35 mouse cellular contexts compared by ENCODE assay signal in genomic region chr4:35123087-35123486, GRCm38 (mm10). TPM values are rescaled to one million over a fixed set of nuclear protein-coding genes. Genes with fewer than 3 reads are reported as not detected.
DNase-seq lines count a peak whose midpoint lies in the region; ATAC-seq lines count a peak whose summit lies in the region.
"Had no signal": no experiment of that assay in that cellular context is flagged by ENCODE, and none has a peak within 500 bp of the region (broad histone marks: within the 10 kb centered on the region; RNA-seq: fewer than 3 reads in every experiment).

No protein-coding gene starts in this region.

- no peak for ATAC-seq in forebrain, embryonic 12.5 days (ENCODE audit: low FRiP score)
- ATAC-seq in forebrain, embryonic 15.5 days (replicated peaks): no peak
- ATAC-seq in kidney, embryonic 14.5 days (ENCODE audit: low FRiP score, low TSS enrichment): peak; percentile 84
- ATAC-seq in midbrain, embryonic 11.5 days (ENCODE audit: low FRiP score): no peak
- ATAC-seq in midbrain, embryonic 15.5 days (replicated peaks): no peak
- ATAC-seq in midbrain, embryonic 14.5 days (ENCODE audit: low FRiP score, low TSS enrichment): no peak
- ATAC-seq: forebrain, postnatal 0 days; lung, postnatal 0 days had no signal

- no peak overlapping the region for H3K9ac ChIP-seq in forebrain, embryonic 12.5 days
- H3K9ac ChIP-seq in forebrain, embryonic 15.5 days (replicated peaks): no peak overlapping the region
- H3K9ac ChIP-seq in kidney, embryonic 14.5 days (ENCODE audit: low read depth, low read length): no peak overlapping the region
- H3K9ac ChIP-seq in midbrain, embryonic 11.5 days (ENCODE audit: low read length): no peak overlapping the region
- no peak overlapping the region for H3K9ac ChIP-seq in midbrain, embryonic 15.5 days
- no peak overlapping the region for H3K9ac ChIP-seq in midbrain, embryonic 14.5 days (replicated peaks; ENCODE audit: low read length)
- H3K9ac ChIP-seq: forebrain, postnatal 0 days; heart, embryonic 15.5 days; hindbrain, embryonic 12.5 days; limb, embryonic 15.5 days; liver, embryonic 13.5 days; neural tube, embryonic 15.5 days had no signal

- H3K4me1 ChIP-seq in forebrain, embryonic 12.5 days: peaks cover 73% of the 10 kb centered on the region
- H3K4me1 ChIP-seq in forebrain, embryonic 15.5 days: peaks cover 44% of the 10 kb centered on the region
- peaks cover 35% of the 10 kb centered on the region for H3K4me1 ChIP-seq in kidney, embryonic 14.5 days (ENCODE audit: control insufficient read depth, insufficient read depth, low read length)
- peaks cover 41% of the 10 kb centered on the region for H3K4me1 ChIP-seq in midbrain, embryonic 11.5 days (ENCODE audit: control insufficient read depth, insufficient read depth, low read length)
- H3K4me1 ChIP-seq in midbrain, embryonic 15.5 days: peaks cover 22% of the 10 kb centered on the region
- H3K4me1 ChIP-seq in midbrain, embryonic 14.5 days (ENCODE audit: control insufficient read depth, insufficient read depth, low read length): peaks cover 40% of the 10 kb centered on the region
- H3K4me1 ChIP-seq: megakaryocyte, embryonic 14.5 days had no signal

- H3K27ac ChIP-seq in forebrain, embryonic 12.5 days: no peak overlapping the region
- no peak overlapping the region for H3K27ac ChIP-seq in forebrain, embryonic 15.5 days (replicated peaks)
- H3K27ac ChIP-seq in kidney, embryonic 14.5 days (ENCODE audit: low read depth, low read length): no peak overlapping the region
- H3K27ac ChIP-seq in midbrain, embryonic 11.5 days (ENCODE audit: low read depth, low read length): no peak overlapping the region
- no peak overlapping the region for H3K27ac ChIP-seq in midbrain, embryonic 15.5 days
- no peak overlapping the region for H3K27ac ChIP-seq in midbrain, embryonic 14.5 days (replicated peaks; ENCODE audit: low read depth, low read length)
- H3K27ac ChIP-seq: heart, embryonic 10.5 days; heart, embryonic 15.5 days; hindbrain, embryonic 12.5 days; limb, embryonic 10.5 days; limb, embryonic 15.5 days; liver, embryonic 13.5 days; neural tube, embryonic 15.5 days had no signal

- peak overlapping the region; percentile 8; the same call in 1 of the 2 replicates for H3K4me2 ChIP-seq in forebrain, embryonic 12.5 days
- H3K4me2 ChIP-seq in forebrain, embryonic 15.5 days (replicated peaks): no peak overlapping the region
- H3K4me2 ChIP-seq in kidney, embryonic 14.5 days (replicated peaks; ENCODE audit: low read depth, low read length): no peak overlapping the region; the same call in 1 of the 2 replicates
- H3K4me2 ChIP-seq in midbrain, embryonic 11.5 days: peak overlapping the region; percentile 22; the same call in 1 of the 2 replicates
- H3K4me2 ChIP-seq in midbrain, embryonic 15.5 days: no peak overlapping the region
- H3K4me2 ChIP-seq in midbrain, embryonic 14.5 days (ENCODE audit: low read length): peak overlapping the region; percentile 33; the same call in 1 of the 2 replicates
- H3K4me2 ChIP-seq: heart, embryonic 15.5 days; hindbrain, embryonic 12.5 days; limb, embryonic 15.5 days; liver, embryonic 13.5 days; neural tube, embryonic 15.5 days had no signal

- no peak overlapping the region for H3K4me3 ChIP-seq in forebrain, embryonic 12.5 days (replicated peaks)
- no peak overlapping the region for H3K4me3 ChIP-seq in forebrain, embryonic 15.5 days
- H3K4me3 ChIP-seq in kidney, embryonic 14.5 days (ENCODE audit: low read length): no peak overlapping the region
- no peak overlapping the region for H3K4me3 ChIP-seq in midbrain, embryonic 11.5 days (ENCODE audit: low read depth, low read length)
- H3K4me3 ChIP-seq in midbrain, embryonic 15.5 days: no peak overlapping the region
- no peak overlapping the region for H3K4me3 ChIP-seq in midbrain, embryonic 14.5 days (replicated peaks; ENCODE audit: low read depth, low read length)
- H3K4me3 ChIP-seq: erythroblast, embryonic 14.5 days; heart, embryonic 10.5 days; heart, embryonic 15.5 days; hindbrain, embryonic 12.5 days; limb, embryonic 10.5 days; limb, embryonic 15.5 days; liver, embryonic 13.5 days; megakaryocyte, embryonic 14.5 days; neural tube, embryonic 15.5 days had no signal

- no peak for DNase-seq in kidney, adult 8-10 months
- DNase-seq in midbrain, embryonic 11.5 days (ENCODE audit: low spot score, missing footprints): peak; percentile 82
- no peak for DNase-seq in midbrain, embryonic 14.5 days
- DNase-seq in thymus, postnatal 10 days (ENCODE audit: low spot score in 2 of 2): no peak
- DNase-seq: adrenal gland, adult 8-10 months; cerebellum, adult 2 months; cerebellum, postnatal 14 days; forebrain, postnatal 0 days; gastrocnemius, postnatal 10 days; kidney, adult 9 months; layer of hippocampus, adult 9-11 months; liver, embryonic 13.5 days; lung, adult 18-20 months; lung, postnatal 4 days; right cerebral cortex, postnatal 25 days; thymus, adult 18-20 months; thymus, postnatal 36 days had no signal

- no peaks in the 10 kb centered on the region for H3K9me3 ChIP-seq in forebrain, embryonic 12.5 days
- H3K9me3 ChIP-seq in forebrain, embryonic 15.5 days: no peaks in the 10 kb centered on the region
- no peaks in the 10 kb centered on the region for H3K9me3 ChIP-seq in kidney, embryonic 14.5 days (ENCODE audit: control insufficient read depth, low read length)
- no peaks in the 10 kb centered on the region for H3K9me3 ChIP-seq in midbrain, embryonic 11.5 days (ENCODE audit: control insufficient read depth, low read length)
- no peaks in the 10 kb centered on the region for H3K9me3 ChIP-seq in midbrain, embryonic 15.5 days
- H3K9me3 ChIP-seq in midbrain, embryonic 14.5 days (ENCODE audit: control insufficient read depth, low read length): no peaks in the 10 kb centered on the region
- H3K9me3 ChIP-seq: G1E; heart, embryonic 10.5 days; heart, embryonic 15.5 days; hindbrain, embryonic 12.5 days; limb, embryonic 10.5 days; limb, embryonic 15.5 days; liver, embryonic 13.5 days; megakaryocyte, embryonic 14.5 days; neural tube, embryonic 15.5 days had no signal

- no peaks in the 10 kb centered on the region for H3K27me3 ChIP-seq in forebrain, embryonic 12.5 days
- H3K27me3 ChIP-seq in forebrain, embryonic 15.5 days: no peaks in the 10 kb centered on the region
- no peaks in the 10 kb centered on the region for H3K27me3 ChIP-seq in kidney, embryonic 14.5 days (ENCODE audit: control insufficient read depth, insufficient read depth, low read length)
- H3K27me3 ChIP-seq in midbrain, embryonic 11.5 days (ENCODE audit: control insufficient read depth, insufficient read depth, low read length): no peaks in the 10 kb centered on the region
- H3K27me3 ChIP-seq in midbrain, embryonic 15.5 days (replicated peaks): no peaks in the 10 kb centered on the region
- no peaks in the 10 kb centered on the region for H3K27me3 ChIP-seq in midbrain, embryonic 14.5 days (ENCODE audit: control insufficient read depth, insufficient read depth, low read length)
- H3K27me3 ChIP-seq: heart, embryonic 15.5 days; hindbrain, embryonic 12.5 days; limb, embryonic 15.5 days; liver, embryonic 13.5 days; megakaryocyte, embryonic 14.5 days; neural tube, embryonic 15.5 days had no signal

- WGBS in forebrain, embryonic 12.5 days: 64% methylated on average over 5 of the region's 5 CpGs
- 69% methylated on average over 5 of the region's 5 CpGs for WGBS in forebrain, embryonic 15.5 days
- WGBS in kidney, embryonic 14.5 days: 15% methylated on average over 5 of the region's 5 CpGs
- WGBS in midbrain, embryonic 11.5 days: 67% methylated on average over 5 of the region's 5 CpGs
- WGBS in midbrain, embryonic 15.5 days: 74% methylated on average over 5 of the region's 5 CpGs
- 67% methylated on average over 5 of the region's 5 CpGs for WGBS in midbrain, embryonic 14.5 days

- H3K36me3 ChIP-seq in forebrain, embryonic 12.5 days (replicated peaks): no peaks in the 10 kb centered on the region
- no peaks in the 10 kb centered on the region for H3K36me3 ChIP-seq in forebrain, embryonic 15.5 days
- no peaks in the 10 kb centered on the region for H3K36me3 ChIP-seq in kidney, embryonic 14.5 days (ENCODE audit: control insufficient read depth, insufficient read depth, low read length)
- H3K36me3 ChIP-seq in midbrain, embryonic 11.5 days (ENCODE audit: control insufficient read depth, insufficient read depth, low read length): no peaks in the 10 kb centered on the region
- H3K36me3 ChIP-seq in midbrain, embryonic 15.5 days (replicated peaks): no peaks in the 10 kb centered on the region
- no peaks in the 10 kb centered on the region for H3K36me3 ChIP-seq in midbrain, embryonic 14.5 days (ENCODE audit: control insufficient read depth, insufficient read depth, low read length)
- H3K36me3 ChIP-seq: G1E; heart, embryonic 10.5 days; heart, embryonic 15.5 days; hindbrain, embryonic 12.5 days; limb, embryonic 10.5 days; limb, embryonic 15.5 days; liver, embryonic 13.5 days; neural tube, embryonic 15.5 days had no signal

RNA-seq across cellular contexts. Expression of gene Ifnk, which starts 28.8 kb away (rescaled TPM):
- polyA plus RNA-seq in forebrain, embryonic 12.5 days (2016; fragmentation: Nextera tagmentation; extraction: Ambion mirVana): 0.35 and 0.41 TPM in 2 replicates
- 0.22 TPM in 1 of 2 replicates, not detected in the other for polyA plus RNA-seq in forebrain, embryonic 15.5 days (2015; fragmentation: Nextera tagmentation; extraction: Ambion mirVana)
- 0.55 TPM in 1 of 2 replicates, not detected in the other for polyA plus RNA-seq in kidney, embryonic 14.5 days (2014; fragmentation: Nextera tagmentation; extraction: Ambion mirVana)
- 0.46 TPM in 1 of 2 replicates, not detected in the other for polyA plus RNA-seq in midbrain, embryonic 11.5 days (2014; fragmentation: Nextera tagmentation; extraction: Ambion mirVana)
- polyA plus RNA-seq in midbrain, embryonic 15.5 days (2015; fragmentation: Nextera tagmentation; extraction: Ambion mirVana): not detected in 2 replicates
- polyA plus RNA-seq in midbrain, embryonic 14.5 days (2014; fragmentation: Nextera tagmentation; extraction: Ambion mirVana): not detected in 2 replicates
- polyA plus RNA-seq: cerebellum, adult 2 months; cortical plate, adult 2 months; embryonic facial prominence, embryonic 14.5 days; erythroblast, embryonic 14.5 days; forebrain, postnatal 0 days; G1E; gonadal fat pad, adult 2 months; heart, embryonic 15.5 days; hindbrain, embryonic 12.5 days; neural tube, embryonic 15.5 days; spleen, adult 2 months had no signal

RNA-seq across cellular contexts. Expression of gene Mob3b, which starts 34.2 kb away (rescaled TPM):
- 18.2 and 20.7 TPM in 2 replicates for polyA plus RNA-seq in forebrain, embryonic 12.5 days (2016; fragmentation: Nextera tagmentation; extraction: Ambion mirVana)
- polyA plus RNA-seq in forebrain, embryonic 15.5 days (2015; fragmentation: Nextera tagmentation; extraction: Ambion mirVana): 5.6 and 7.2 TPM in 2 replicates
- 11.3 and 13.3 TPM in 2 replicates for polyA plus RNA-seq in kidney, embryonic 14.5 days (2014; fragmentation: Nextera tagmentation; extraction: Ambion mirVana)
- polyA plus RNA-seq in midbrain, embryonic 11.5 days (2014; fragmentation: Nextera tagmentation; extraction: Ambion mirVana): 16.5 and 18.3 TPM in 2 replicates
- 5.6 and 5.8 TPM in 2 replicates for polyA plus RNA-seq in midbrain, embryonic 15.5 days (2015; fragmentation: Nextera tagmentation; extraction: Ambion mirVana)
- polyA plus RNA-seq in midbrain, embryonic 14.5 days (2014; fragmentation: Nextera tagmentation; extraction: Ambion mirVana): 3.2 and 5.5 TPM in 2 replicates
- polyA plus RNA-seq: erythroblast, embryonic 14.5 days; G1E had no signal

Comparison
In these comparisons a context has a peak if more than half of its experiments do, and no peak if none do; other contexts are left out.
1. H3K4me2 ChIP-seq: peak in forebrain, embryonic 12.5 days (single experiment), midbrain, embryonic 11.5 days (single experiment) and midbrain, embryonic 14.5 days (single experiment); none in forebrain, embryonic 15.5 days (single experiment), kidney, embryonic 14.5 days (single experiment) and midbrain, embryonic 15.5 days (single experiment).